Comparison of ENCODE assay signal across 8 mouse cellular contexts in genomic region chr5:114824197-114824596, GRCm38 (mm10). TPM values are rescaled to one million over a fixed set of nuclear protein-coding genes. Genes with fewer than 3 reads are reported as not detected.
DNase-seq lines count a peak whose midpoint lies in the region; ATAC-seq lines count a peak whose summit lies in the region.

No protein-coding gene starts in this region.

- H3K4me2 ChIP-seq in midbrain, embryonic 11.5 days = no peak overlapping the region

- WGBS in embryonic facial prominence, embryonic 10.5 days = 20% methylated on average over 9 of the region's 9 CpGs
- 20% methylated on average over 9 of the region's 9 CpGs for WGBS in limb, embryonic 10.5 days
- WGBS in midbrain, embryonic 11.5 days = 17% methylated on average over 9 of the region's 9 CpGs

- peak; percentile 19 to 63 for DNase-seq in heart, adult 18-20 months
- DNase-seq in heart, postnatal 25 days (ENCODE audit: low spot score) = no peak
- DNase-seq in ES-CJ7 (ENCODE audit: low read depth, low spot score) = peak; percentile 84
- peak; percentile 64 for DNase-seq in embryonic facial prominence, embryonic 10.5 days (ENCODE audit: low spot score)
- peak; percentile 59 for DNase-seq in limb, embryonic 10.5 days (ENCODE audit: low spot score)
- peak; percentile 92 for DNase-seq in midbrain, embryonic 11.5 days (ENCODE audit: low spot score, missing footprints)
- DNase-seq in thymus, postnatal 4 days = peak; percentile 71

- H3K27me3 ChIP-seq in embryonic facial prominence, embryonic 10.5 days (replicated peaks; ENCODE audit: low read depth, poor library complexity, severe bottlenecking) = no peaks in the 10 kb centered on the region
- H3K27me3 ChIP-seq in limb, embryonic 10.5 days (ENCODE audit: low read depth, poor library complexity, severe bottlenecking) = no peaks in the 10 kb centered on the region
- no peaks in the 10 kb centered on the region for H3K27me3 ChIP-seq in midbrain, embryonic 11.5 days (ENCODE audit: control insufficient read depth, insufficient read depth, low read length)

- peaks cover 26% of the 10 kb centered on the region for H3K36me3 ChIP-seq in embryonic facial prominence, embryonic 10.5 days (replicated peaks)
- H3K36me3 ChIP-seq in limb, embryonic 10.5 days = peaks cover 28% of the 10 kb centered on the region
- H3K36me3 ChIP-seq in midbrain, embryonic 11.5 days (ENCODE audit: control insufficient read depth, insufficient read depth, low read length) = no peaks in the 10 kb centered on the region

- peak; percentile 52 to 61; a peak in 3 of 4 replicates for ATAC-seq in hematopoietic stem cell, adult 5-6 weeks (replicated peaks in 1 of 2; ENCODE audit: insufficient read depth in 1 of 2, low FRiP score in 2 of 2, low TSS enrichment in 1 of 2, low read depth in 1 of 2, poor library complexity in 2 of 2, severe bottlenecking in 2 of 2)
- ATAC-seq in midbrain, embryonic 11.5 days (ENCODE audit: low FRiP score) = no peak

- peak overlapping the region; percentile 48; the same call in 1 of the 2 replicates for H3K27ac ChIP-seq in embryonic facial prominence, embryonic 10.5 days (replicated peaks)
- H3K27ac ChIP-seq in limb, embryonic 10.5 days = no peak overlapping the region
- H3K27ac ChIP-seq in midbrain, embryonic 11.5 days (ENCODE audit: low read depth, low read length) = no peak overlapping the region

- intact Hi-C loops in heart, postnatal 25 days (cut with DNase I) = loop anchor here (5.0 kb wide), 1 partner anchor 73 kb away; the partner anchor contains the start of gene Oasl2

- peaks cover 10% of the 10 kb centered on the region; the same call in 1 of the 2 replicates for H3K9me3 ChIP-seq in embryonic facial prominence, embryonic 10.5 days
- H3K9me3 ChIP-seq in limb, embryonic 10.5 days (replicated peaks) = no peaks in the 10 kb centered on the region; the same call in 1 of the 2 replicates
- H3K9me3 ChIP-seq in midbrain, embryonic 11.5 days (ENCODE audit: control insufficient read depth, low read length) = peaks cover 2% of the 10 kb centered on the region; the same call in 1 of the 2 replicates

- peak overlapping the region; percentile 8; the same call in 1 of the 2 replicates for H3K4me3 ChIP-seq in embryonic facial prominence, embryonic 10.5 days
- H3K4me3 ChIP-seq in limb, embryonic 10.5 days = peak overlapping the region; percentile 25
- H3K4me3 ChIP-seq in midbrain, embryonic 11.5 days (ENCODE audit: low read depth, low read length) = no peak overlapping the region

- peaks cover 13% of the 10 kb centered on the region for H3K4me1 ChIP-seq in embryonic facial prominence, embryonic 10.5 days
- peaks cover 15% of the 10 kb centered on the region for H3K4me1 ChIP-seq in limb, embryonic 10.5 days
- H3K4me1 ChIP-seq in midbrain, embryonic 11.5 days (ENCODE audit: control insufficient read depth, insufficient read depth, low read length) = no peaks in the 10 kb centered on the region

- H3K9ac ChIP-seq in midbrain, embryonic 11.5 days (ENCODE audit: low read length) = no peak overlapping the region

RNA-seq across cellular contexts. Expression of gene 1500011B03Rik, which starts 0.9 kb away (rescaled TPM):
- total RNA-seq in heart, adult 18-20 months (2021) = 1 to 10 TPM; 4.0 to 4.5 TPM
- 1 to 10 TPM; 5.1 to 5.7 TPM for total RNA-seq in heart, postnatal 25 days (2021)
- polyA plus RNA-seq in embryonic facial prominence, embryonic 10.5 days (2016; fragmentation: Nextera tagmentation; extraction: Ambion mirVana) = 108 TPM in 2 replicates
- 62.8 and 67.2 TPM in 2 replicates for total RNA-seq in hematopoietic stem cell, adult 5-6 weeks (2017)
- 92.0 and 92.4 TPM in 2 replicates for polyA plus RNA-seq in limb, embryonic 10.5 days (2016; fragmentation: Nextera tagmentation; extraction: Ambion mirVana)
- 150 and 157 TPM in 2 replicates for polyA plus RNA-seq in midbrain, embryonic 11.5 days (2014; fragmentation: Nextera tagmentation; extraction: Ambion mirVana)

RNA-seq across cellular contexts. Expression of gene 4930519G04Rik, which starts 29.3 kb away (rescaled TPM):
- total RNA-seq in heart, adult 18-20 months (2021) = not detected
- not detected for total RNA-seq in heart, postnatal 25 days (2021)
- not detected in 2 replicates for polyA plus RNA-seq in embryonic facial prominence, embryonic 10.5 days (2016; fragmentation: Nextera tagmentation; extraction: Ambion mirVana)
- 0.65 TPM in 1 of 2 replicates, not detected in the other for total RNA-seq in hematopoietic stem cell, adult 5-6 weeks (2017)
- not detected in 2 replicates for polyA plus RNA-seq in limb, embryonic 10.5 days (2016; fragmentation: Nextera tagmentation; extraction: Ambion mirVana)
- polyA plus RNA-seq in midbrain, embryonic 11.5 days (2014; fragmentation: Nextera tagmentation; extraction: Ambion mirVana) = not detected in 2 replicates

RNA-seq across cellular contexts. Expression of gene Gm9936, which starts 34.3 kb away (rescaled TPM):
- not detected for total RNA-seq in heart, adult 18-20 months (2021)
- not detected for total RNA-seq in heart, postnatal 25 days (2021)
- polyA plus RNA-seq in embryonic facial prominence, embryonic 10.5 days (2016; fragmentation: Nextera tagmentation; extraction: Ambion mirVana) = 0.08 and 0.12 TPM in 2 replicates
- total RNA-seq in hematopoietic stem cell, adult 5-6 weeks (2017) = not detected in 2 replicates
- not detected in 2 replicates for polyA plus RNA-seq in limb, embryonic 10.5 days (2016; fragmentation: Nextera tagmentation; extraction: Ambion mirVana)
- 0.28 and 0.56 TPM in 2 replicates for polyA plus RNA-seq in midbrain, embryonic 11.5 days (2014; fragmentation: Nextera tagmentation; extraction: Ambion mirVana)

RNA-seq across cellular contexts. Expression of gene Git2, which starts 48.9 kb away (rescaled TPM):
- 10 to 100 TPM; 20.7 to 26.7 TPM for total RNA-seq in heart, adult 18-20 months (2021)
- total RNA-seq in heart, postnatal 25 days (2021) = 10 to 100 TPM; 29.1 to 37.9 TPM
- 36.7 and 38.1 TPM in 2 replicates for polyA plus RNA-seq in embryonic facial prominence, embryonic 10.5 days (2016; fragmentation: Nextera tagmentation; extraction: Ambion mirVana)
- 120 and 128 TPM in 2 replicates for total RNA-seq in hematopoietic stem cell, adult 5-6 weeks (2017)
- polyA plus RNA-seq in limb, embryonic 10.5 days (2016; fragmentation: Nextera tagmentation; extraction: Ambion mirVana) = 36.1 and 44.8 TPM in 2 replicates
- 29.5 and 30.0 TPM in 2 replicates for polyA plus RNA-seq in midbrain, embryonic 11.5 days (2014; fragmentation: Nextera tagmentation; extraction: Ambion mirVana)

RNA-seq across cellular contexts. Expression of gene Ankrd13a, which starts 49.7 kb away (rescaled TPM):
- 10 to 100 TPM; 30.6 to 35.8 TPM for total RNA-seq in heart, adult 18-20 months (2021)
- 10 to 100 TPM; 31.3 to 35.2 TPM for total RNA-seq in heart, postnatal 25 days (2021)
- 44.4 and 48.1 TPM in 2 replicates for polyA plus RNA-seq in embryonic facial prominence, embryonic 10.5 days (2016; fragmentation: Nextera tagmentation; extraction: Ambion mirVana)
- 480 and 493 TPM in 2 replicates for total RNA-seq in hematopoietic stem cell, adult 5-6 weeks (2017)
- 43.1 and 44.0 TPM in 2 replicates for polyA plus RNA-seq in limb, embryonic 10.5 days (2016; fragmentation: Nextera tagmentation; extraction: Ambion mirVana)
- 64.7 and 71.9 TPM in 2 replicates for polyA plus RNA-seq in midbrain, embryonic 11.5 days (2014; fragmentation: Nextera tagmentation; extraction: Ambion mirVana)
